Mouse (Mus musculus) C2C12 (cell line): ENCODE measurements around the gene Snx33.

ENCODE experiments used
- CEBPB ChIP-seq: IDR thresholded peaks from one replicate; pipeline ENCODE4 v1.6.1; 2011; ENCODE audit warnings: low read depth, mild to moderate bottlenecking, control low read depth, moderate library complexity
- CTCF ChIP-seq: IDR thresholded peaks from one replicate; pipeline ENCODE4 v1.5.1; 2011; ENCODE audit not compliant: control insufficient read depth, insufficient read depth, insufficient read length
- FOSL1 ChIP-seq: IDR thresholded peaks from one replicate; pipeline ENCODE4 v1.8.0; 2011; ENCODE audit warnings: mild to moderate bottlenecking, low read length; ENCODE audit not compliant: poor library complexity, insufficient read depth, severe bottlenecking
- MYOG ChIP-seq: IDR thresholded peaks from one replicate; pipeline ENCODE4 v1.6.1; 2011; ENCODE audit not compliant: control insufficient read depth, insufficient read length; ENCODE audit errors: extremely low read depth
- USF1 ChIP-seq: IDR thresholded peaks from one replicate; pipeline ENCODE4 v1.6.1; 2011; ENCODE audit warnings: low read depth, mild to moderate bottlenecking, control low read depth, moderate library complexity

DNA sequence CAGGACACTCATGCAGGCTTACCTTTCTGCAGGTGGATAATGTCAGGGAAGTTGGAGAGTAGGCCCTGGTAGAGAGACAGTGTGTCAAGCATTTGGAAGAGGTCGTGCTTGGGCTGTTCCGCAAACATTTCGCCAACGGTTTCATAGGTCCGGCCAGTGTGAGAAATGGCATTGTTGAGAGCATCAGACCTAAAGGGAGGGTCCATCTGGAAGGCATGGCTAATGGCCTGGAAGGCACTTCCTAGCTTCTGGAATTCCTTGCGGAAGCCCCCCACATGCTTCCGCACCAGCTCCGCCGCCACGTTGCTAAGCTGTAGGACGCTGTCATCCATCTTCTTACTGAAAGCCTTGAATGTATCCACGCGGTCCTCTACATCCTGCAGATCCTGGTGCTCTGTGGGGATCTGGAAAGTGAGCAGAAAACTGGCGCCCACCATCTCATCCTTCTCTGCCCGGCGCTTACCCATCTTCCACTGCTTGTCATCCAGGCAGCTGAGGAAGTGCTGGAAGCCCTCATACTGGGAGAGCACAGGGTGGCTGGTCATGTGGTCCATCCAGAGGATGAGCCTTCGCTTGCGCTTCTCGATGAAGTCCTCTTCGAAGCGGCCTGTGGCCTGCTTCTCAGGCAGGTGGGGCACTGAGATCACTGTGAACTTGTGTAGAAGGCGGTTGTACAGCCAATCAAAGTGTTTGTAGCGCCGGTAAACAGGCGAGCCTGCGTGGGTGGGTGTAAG lies 2.7 kb downstream of the Snx33 start:
- TF ChIP-seq CTCF (no peak), FOSL1 (no peak), USF1 (no peak), MYOG (no peak), CEBPB (no peak)
